Mouse (Mus musculus) intestine, embryonic 14.5 days (tissue): ENCODE data around the gene Il1rl2. TPM values are rescaled to one million over a fixed set of nuclear protein-coding genes. Genes with fewer than 3 reads are reported as not detected.
"Not testable (repeated sequence)": the region's sequence is repeated elsewhere in the genome, so short reads cannot be mapped to it uniquely, and the experiment has no call there.

Source experiments
- ATAC-seq: fragments of 200-750 bp; cut with Nextera tagmentation; replicated peaks from 2 replicates; pipeline ENCODE4 v1.8.0; 2017; ENCODE audit warnings: low read depth, moderate number of reproducible peaks, moderate TSS enrichment, moderate library complexity; ENCODE audit not compliant: low FRiP score, low TSS enrichment
- DNase-seq: peaks from one replicate; pipeline ENCODE4 v3.0.0-alpha.2; 2018; ENCODE audit warnings: low spot score
- H3K27ac ChIP-seq: fragments of 300-500 bp; sonication (generic); 2 replicates; pipeline ENCODE4 v1.5.1; 2014; ENCODE audit warnings: low read depth, mild to moderate bottlenecking, control low read depth
- H3K27me3 ChIP-seq: fragments of 300-500 bp; sonication (generic); replicated peaks from 2 replicates; pipeline ENCODE4 v1.6.1; 2014; ENCODE audit warnings: low read length, control low read depth; ENCODE audit not compliant: control insufficient read depth, insufficient read depth
- H3K36me3 ChIP-seq: fragments of 300-500 bp; sonication (generic); 2 replicates; pipeline ENCODE4 v1.6.1; 2014; ENCODE audit warnings: low read length, control low read depth; ENCODE audit not compliant: control insufficient read depth, insufficient read depth
- H3K4me1 ChIP-seq: fragments of 300-500 bp; sonication (generic); replicated peaks from 2 replicates; pipeline ENCODE4 v1.6.1; 2014; ENCODE audit warnings: low read length, control low read depth, mixed read lengths; ENCODE audit not compliant: control insufficient read depth, insufficient read depth
- H3K4me2 ChIP-seq: fragments of 300-500 bp; sonication (generic); 2 replicates; pipeline ENCODE4 v1.6.1; 2014; ENCODE audit warnings: low read length
- H3K4me3 ChIP-seq: fragments of 300-500 bp; sonication (generic); 2 replicates; pipeline ENCODE4 v1.5.1; 2014; ENCODE audit warnings: low read depth, low read length, control low read depth, mixed read lengths
- H3K9ac ChIP-seq: fragments of 300-500 bp; sonication (generic); 2 replicates; pipeline ENCODE4 v1.6.1; 2014; ENCODE audit warnings: mild to moderate bottlenecking, low read length
- H3K9me3 ChIP-seq: fragments of 300-500 bp; sonication (generic); 2 replicates; pipeline ENCODE4 v1.6.1; 2016; ENCODE audit warnings: low read length, control low read depth; ENCODE audit not compliant: control insufficient read depth
- WGBS: fragments of 180-500 bp; shearing (Covaris S2); extraction: QIAGEN DNeasy Blood & Tissue Kit; methylation state at CpG from one replicate; pipeline ENCODE4 v1.1.7; 2014; 5-methylcytosine and 5-hydroxymethylcytosine counted together
- polyA plus RNA-seq: library from polyadenylated mRNA; unstranded; fragments of >200 nt; fragmentation: Nextera tagmentation; extraction: Ambion mirVana; gene quantifications from 2 replicates; pipeline ENCODE4 v1.2.1, GENCODE M21; 2014

The Il1rl2 gene
- polyA plus RNA-seq, 1 experiment from 2014 or later, result 3.4 TPM

DNA sequence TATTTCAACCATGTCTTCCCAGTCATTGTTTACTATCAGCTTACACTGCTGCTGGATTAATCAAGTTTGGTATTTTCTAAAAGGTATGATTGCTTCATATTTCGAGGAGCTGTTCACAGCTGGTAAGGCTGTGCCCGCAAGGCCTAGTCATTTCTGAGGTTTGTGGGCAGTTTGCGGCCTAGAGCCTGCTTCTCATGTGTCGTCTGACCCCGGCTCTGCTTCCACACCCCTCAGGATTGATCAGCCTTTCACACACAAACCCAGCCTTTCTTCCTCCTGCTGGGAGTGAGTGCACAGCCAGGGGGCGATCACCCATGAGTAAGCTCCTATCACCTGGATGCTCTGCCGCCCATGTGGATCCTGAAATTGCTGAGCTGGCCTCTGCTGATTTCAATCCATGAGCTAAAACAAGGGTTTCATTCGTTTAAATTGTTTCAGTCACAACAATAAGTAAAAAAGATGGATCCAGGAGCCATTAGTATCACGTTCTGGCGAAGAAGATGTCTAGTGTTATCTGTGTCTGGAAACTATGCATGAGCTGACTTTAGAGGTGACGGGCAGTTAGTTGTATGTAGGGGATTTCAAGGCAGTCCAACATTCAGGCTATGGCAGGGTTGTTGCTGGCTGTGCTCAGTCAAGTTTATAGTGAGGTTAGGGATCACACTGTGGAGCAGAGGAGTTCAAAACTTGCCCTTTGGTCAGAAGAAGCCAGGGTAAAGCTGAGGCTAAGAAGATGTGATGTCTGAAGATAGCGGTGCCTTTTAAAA lies 33.7 kb upstream of the Il1rl2 start:
- no peaks in the 10 kb centered on the region for H3K4me1 ChIP-seq
- no peak overlapping the region for H3K4me2 ChIP-seq
- no peaks in the 10 kb centered on the region for H3K36me3 ChIP-seq
- no peak for DNase-seq
- H3K9ac ChIP-seq, result no peak overlapping the region
- no peak overlapping the region for H3K4me3 ChIP-seq
- WGBS, result 79% methylated on average over 12 of the region's 12 CpGs
- no peaks in the 10 kb centered on the region for H3K27me3 ChIP-seq
- no peak overlapping the region for H3K27ac ChIP-seq
- no peaks in the 10 kb centered on the region for H3K9me3 ChIP-seq
- no peak for ATAC-seq

DNA sequence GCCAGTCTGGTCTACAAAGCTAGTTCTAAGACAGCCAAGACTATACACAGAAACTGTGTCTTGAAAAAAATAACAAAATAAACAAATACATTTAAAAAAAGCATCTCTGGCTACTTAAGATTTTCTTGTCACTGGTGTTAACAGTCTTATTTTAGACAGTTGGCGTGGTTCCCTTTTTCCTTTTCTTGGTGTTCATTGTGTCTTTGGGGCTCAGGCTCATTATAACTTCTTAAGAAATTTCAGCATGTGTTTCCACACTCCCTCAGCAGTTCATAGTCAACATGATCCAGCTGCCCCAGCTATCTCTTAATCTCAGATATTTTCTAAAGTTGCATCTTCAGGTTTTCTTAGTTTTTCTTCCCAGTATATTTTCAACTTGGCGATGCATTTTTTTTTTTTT lies 32.2 kb upstream of the Il1rl2 start:
- H3K9ac ChIP-seq, result no peak overlapping the region
- 0 out of 2 replicates have a peak, but pooled peaks cover 2% of the 10 kb centered on the region for H3K36me3 ChIP-seq
- H3K4me2 ChIP-seq, result no peak overlapping the region
- ATAC-seq (no peak), DNase-seq (no peak)
- no peaks in the 10 kb centered on the region for H3K9me3 ChIP-seq
- H3K27me3 ChIP-seq, result no peaks in the 10 kb centered on the region
- H3K27ac ChIP-seq, result no peak overlapping the region
- WGBS, result 94% methylated on average over 2 of the region's 2 CpGs
- no peak overlapping the region for H3K4me3 ChIP-seq
- no peaks in the 10 kb centered on the region for H3K4me1 ChIP-seq

DNA sequence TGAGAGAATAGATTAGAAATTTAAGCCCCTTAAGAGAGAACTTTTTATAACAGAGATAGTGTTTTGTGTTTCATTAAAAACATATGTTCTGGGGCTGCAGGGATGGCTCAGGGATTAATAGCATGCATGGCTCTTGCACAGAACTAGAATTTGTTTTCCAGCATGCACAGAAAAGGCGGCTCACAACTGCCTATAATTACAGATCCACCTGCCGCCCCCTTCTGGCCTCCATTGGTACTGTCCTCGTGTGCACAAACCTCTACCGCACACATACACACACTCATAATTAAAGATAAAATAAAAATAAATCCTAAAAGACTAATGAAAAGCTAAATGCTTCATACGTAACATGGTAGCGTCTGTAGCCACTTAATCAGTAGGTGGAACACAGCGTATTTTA lies 30.5 kb upstream of the Il1rl2 start:
- Histone ChIP-seq H3K36me3 (0 out of 2 replicates have a peak, but pooled peaks cover 2% of the 10 kb centered on the region), H3K4me1 (no peaks in the 10 kb centered on the region), H3K4me2 (no peak overlapping the region), H3K27ac (no peak overlapping the region), H3K4me3 (no peak overlapping the region), H3K27me3 (no peaks in the 10 kb centered on the region), H3K9me3 (no peaks in the 10 kb centered on the region), H3K9ac (no peak overlapping the region)
- ATAC-seq (no peak), DNase-seq (no peak)
- WGBS, result 94% methylated on average over 7 of the region's 7 CpGs

DNA sequence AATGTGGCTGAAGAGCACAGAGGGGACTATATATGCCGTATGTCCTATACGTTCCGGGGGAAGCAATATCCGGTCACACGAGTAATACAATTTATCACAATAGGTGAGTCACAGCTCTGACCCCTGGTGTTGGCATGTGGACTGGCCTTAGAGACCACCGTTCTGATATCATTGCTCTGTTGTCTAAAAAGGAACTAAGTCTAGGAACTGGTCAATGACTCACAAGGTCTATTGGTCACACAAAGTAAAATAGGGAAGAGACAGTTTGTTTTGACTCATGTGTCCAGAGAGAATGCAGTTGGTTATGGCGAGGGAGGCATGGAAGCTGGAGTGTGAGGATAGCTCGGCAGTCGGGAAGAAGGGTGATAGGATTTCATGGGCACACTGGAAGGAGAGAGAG lies 29.6 kb upstream of the Il1rl2 start:
- ATAC-seq (no peak), DNase-seq (no peak)
- Histone ChIP-seq H3K27ac (no peak overlapping the region), H3K4me3 (no peak overlapping the region), H3K9ac (no peak overlapping the region), H3K4me2 (no peak overlapping the region), H3K36me3 (0 out of 2 replicates have a peak, but pooled peaks cover 2% of the 10 kb centered on the region), H3K9me3 (no peaks in the 10 kb centered on the region), H3K4me1 (no peaks in the 10 kb centered on the region), H3K27me3 (no peaks in the 10 kb centered on the region)
- 74% methylated on average over 9 of the region's 9 CpGs for WGBS

DNA sequence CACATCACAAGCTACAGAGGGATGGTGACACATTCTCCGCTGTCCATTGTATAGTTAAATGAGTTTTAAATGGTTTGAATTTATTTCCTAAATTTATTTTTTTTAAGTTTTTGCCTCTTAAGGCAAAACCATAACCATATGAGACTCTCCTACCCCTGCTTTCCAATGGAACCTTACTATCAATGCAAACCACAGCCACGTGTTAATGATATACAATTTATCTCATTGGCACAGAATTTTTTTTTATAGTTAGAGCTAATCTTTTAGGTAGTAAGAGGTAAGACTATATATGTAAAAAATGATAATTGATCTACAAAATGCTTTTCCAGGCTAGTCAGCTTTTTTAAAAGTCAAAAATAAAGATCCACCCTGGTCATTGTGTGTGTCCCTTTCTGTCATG lies 26.4 kb upstream of the Il1rl2 start:
- H3K36me3 ChIP-seq, result 0 out of 2 replicates have a peak, but pooled peaks cover 2% of the 10 kb centered on the region
- ATAC-seq (no peak), DNase-seq (no peak)
- H3K27ac ChIP-seq, result no peak overlapping the region
- no peaks in the 10 kb centered on the region for H3K27me3 ChIP-seq
- H3K4me3 ChIP-seq, result no peak overlapping the region
- H3K4me2 ChIP-seq, result no peak overlapping the region
- 83% methylated on average over 2 of the region's 2 CpGs for WGBS
- H3K9ac ChIP-seq, result no peak overlapping the region
- no peaks in the 10 kb centered on the region for H3K4me1 ChIP-seq
- H3K9me3 ChIP-seq, result no peaks in the 10 kb centered on the region

DNA sequence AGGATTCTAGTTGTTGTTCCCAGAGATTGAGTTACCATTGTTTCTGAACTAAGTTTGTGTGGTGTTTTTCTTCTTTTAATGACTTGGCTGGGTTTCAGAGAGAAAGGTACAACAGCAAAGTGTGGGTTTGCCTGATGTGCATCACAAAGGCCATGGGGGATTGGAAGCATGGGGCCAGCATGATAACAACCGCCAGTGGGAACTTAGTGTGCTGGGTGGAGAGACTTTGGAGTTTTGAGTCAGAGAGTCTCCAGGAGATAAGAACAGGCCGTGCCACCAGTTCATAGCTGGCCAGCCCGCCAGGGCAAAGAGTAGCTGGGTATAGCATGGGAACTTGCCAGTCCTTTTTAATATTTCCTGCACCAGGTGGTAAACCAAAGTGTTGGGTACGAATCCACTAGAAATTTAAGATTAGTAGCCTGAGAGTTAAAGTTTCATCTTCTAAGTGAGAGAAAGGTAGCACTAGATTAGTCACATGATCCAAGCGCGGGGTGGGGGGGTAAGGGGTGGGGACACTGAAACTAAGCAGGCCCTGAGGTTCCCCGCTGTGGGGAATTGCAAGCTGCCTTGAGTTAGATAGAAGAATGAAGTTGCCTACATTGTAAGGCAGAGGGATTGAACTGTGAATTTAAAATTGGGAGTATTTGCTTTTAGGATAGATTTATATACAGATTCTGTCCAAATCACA lies 21.1 kb upstream of the Il1rl2 start:
- H3K4me2 ChIP-seq, result no peak overlapping the region
- WGBS, result 74% methylated on average over 7 of the region's 7 CpGs
- no peaks in the 10 kb centered on the region for H3K4me1 ChIP-seq
- no peak overlapping the region for H3K4me3 ChIP-seq
- no peaks in the 10 kb centered on the region for H3K9me3 ChIP-seq
- no peak for ATAC-seq
- no peaks in the 10 kb centered on the region for H3K27me3 ChIP-seq
- no peaks in the 10 kb centered on the region for H3K36me3 ChIP-seq
- no peak overlapping the region for H3K27ac ChIP-seq
- no peak overlapping the region for H3K9ac ChIP-seq
- no peak for DNase-seq

DNA sequence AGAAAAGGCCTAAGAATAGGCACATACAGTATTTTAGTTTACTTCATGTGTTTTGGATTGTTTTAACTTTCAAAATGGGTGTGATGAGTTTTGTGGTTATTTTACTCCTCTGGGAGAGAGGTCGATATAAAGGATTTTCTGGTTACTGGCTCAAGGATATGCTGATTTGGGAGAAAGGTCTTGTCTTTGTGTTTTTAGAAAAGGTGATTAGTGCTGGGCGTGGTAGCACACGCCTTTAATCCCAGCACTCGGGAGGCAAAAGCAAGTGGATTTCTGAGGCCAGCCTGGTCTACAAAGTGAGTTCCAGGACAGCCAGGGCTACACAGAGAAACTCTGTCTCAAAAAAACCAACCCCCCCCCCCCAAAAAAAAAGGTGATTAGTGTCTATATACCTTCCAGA lies 20.1 kb upstream of the Il1rl2 start:
- 79% methylated on average over 4 of the region's 4 CpGs for WGBS
- not testable (repeated sequence) for H3K4me3 ChIP-seq, ATAC-seq, H3K27ac ChIP-seq, H3K27me3 ChIP-seq, H3K9ac ChIP-seq, DNase-seq, H3K36me3 ChIP-seq, H3K9me3 ChIP-seq, H3K4me2 ChIP-seq, H3K4me1 ChIP-seq

DNA sequence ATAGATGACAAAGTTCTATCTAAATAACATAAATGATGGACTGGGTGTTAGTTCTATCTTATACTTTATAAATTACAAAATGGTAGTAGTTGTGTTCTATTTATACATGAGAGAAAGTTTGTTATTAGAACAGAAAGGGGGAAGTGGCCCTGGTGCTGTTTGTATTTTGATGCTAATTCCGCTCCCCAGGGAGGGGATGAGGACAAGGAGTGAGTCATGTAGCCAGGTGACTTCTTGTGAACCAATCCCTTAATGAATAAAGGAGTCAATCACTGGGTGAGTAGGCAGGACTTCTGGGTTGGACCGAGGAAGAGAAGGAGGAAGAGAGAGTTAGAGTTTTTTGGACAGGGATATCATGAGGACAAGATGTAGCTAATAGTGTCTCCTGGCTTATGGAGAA lies 18.3 kb upstream of the Il1rl2 start:
- Histone ChIP-seq H3K27ac (no peak overlapping the region), H3K27me3 (no peaks in the 10 kb centered on the region), H3K36me3 (no peaks in the 10 kb centered on the region), H3K9ac (no peak overlapping the region), H3K4me2 (no peak overlapping the region), H3K9me3 (no peaks in the 10 kb centered on the region), H3K4me1 (no peaks in the 10 kb centered on the region), H3K4me3 (no peak overlapping the region)
- ATAC-seq (no peak), DNase-seq (no peak)
- WGBS, result 75% methylated on average over 2 of the region's 2 CpGs

DNA sequence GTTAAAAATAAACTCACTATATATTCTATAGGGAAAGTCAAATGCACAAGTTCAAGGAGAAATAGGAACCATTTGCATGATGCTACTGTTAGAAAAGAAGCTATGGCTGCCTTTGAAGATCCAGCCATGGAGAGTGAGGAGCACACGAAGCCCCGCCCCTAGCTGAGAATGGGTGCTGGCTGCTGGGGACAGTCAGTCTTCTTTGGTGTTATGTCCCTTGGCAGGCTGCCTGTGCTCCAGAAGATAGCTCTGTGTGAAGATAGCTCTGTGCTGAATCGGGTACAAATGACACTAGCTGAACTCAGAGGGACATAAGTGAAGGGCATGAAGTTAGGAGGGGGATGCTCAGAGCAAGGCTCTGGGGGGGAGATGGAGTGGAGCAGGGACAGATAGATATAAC lies 13.3 kb upstream of the Il1rl2 start:
- DNase-seq (no peak), ATAC-seq (no peak)
- Histone ChIP-seq H3K4me2 (no peak overlapping the region), H3K27ac (no peak overlapping the region), H3K9ac (no peak overlapping the region), H3K27me3 (no peaks in the 10 kb centered on the region), H3K36me3 (no peaks in the 10 kb centered on the region), H3K4me1 (no peaks in the 10 kb centered on the region), H3K4me3 (no peak overlapping the region), H3K9me3 (no peaks in the 10 kb centered on the region)
- WGBS, result 85% methylated on average over 3 of the region's 3 CpGs
